Mouse (Mus musculus) limb, embryonic 11.5 days (tissue): ENCODE data around the gene Slc5a8. TPM values are rescaled to one million over a fixed set of nuclear protein-coding genes. Genes with fewer than 3 reads are reported as not detected.

Source experiments
- ATAC-seq: fragments of 200-750 bp; cut with Nextera tagmentation; 2 replicates; pipeline ENCODE4 v1.8.0; 2017; ENCODE audit warnings: low read depth; ENCODE audit not compliant: insufficient number of reproducible peaks, low FRiP score, low TSS enrichment
- DNase-seq: peaks from one replicate; pipeline ENCODE4 v3.0.0-alpha.2; 2015; ENCODE audit warnings: low spot score
- H3K27ac ChIP-seq: fragments of 300-500 bp; sonication (generic); replicated peaks from 2 replicates; pipeline ENCODE4 v1.5.1; 2014; ENCODE audit warnings: low read depth, mild to moderate bottlenecking, low read length
- H3K27me3 ChIP-seq: fragments of 300-500 bp; sonication (generic); 2 replicates; pipeline ENCODE4 v1.6.1; 2014; ENCODE audit warnings: mild to moderate bottlenecking, low read length, mixed read lengths; ENCODE audit not compliant: control insufficient read depth, insufficient read depth
- H3K36me3 ChIP-seq: fragments of 300-500 bp; sonication (generic); 2 replicates; pipeline ENCODE4 v1.6.1; 2014; ENCODE audit warnings: mild to moderate bottlenecking, low read length, moderate library complexity, mixed read lengths; ENCODE audit not compliant: control insufficient read depth, insufficient read depth
- H3K4me1 ChIP-seq: fragments of 300-500 bp; sonication (generic); 2 replicates; pipeline ENCODE4 v1.6.1; 2014; ENCODE audit warnings: low read length, mixed read lengths; ENCODE audit not compliant: control insufficient read depth, insufficient read depth
- H3K4me2 ChIP-seq: fragments of 300-500 bp; sonication (generic); 2 replicates; pipeline ENCODE4 v1.6.1; 2014; ENCODE audit warnings: low read depth, mild to moderate bottlenecking, moderate library complexity; ENCODE audit not compliant: severe bottlenecking
- H3K4me3 ChIP-seq: fragments of 300-500 bp; sonication (generic); 2 replicates; pipeline ENCODE4 v1.5.1; 2014; ENCODE audit warnings: low read depth, low read length
- H3K9ac ChIP-seq: fragments of 300-500 bp; sonication (generic); 2 replicates; pipeline ENCODE4 v1.6.1; 2014; ENCODE audit warnings: mild to moderate bottlenecking, low read length
- H3K9me3 ChIP-seq: fragments of 300-500 bp; sonication (generic); 2 replicates; pipeline ENCODE4 v1.6.1; 2016; ENCODE audit warnings: low read length; ENCODE audit not compliant: control insufficient read depth
- WGBS: fragments of 180-500 bp; shearing (Covaris S2); extraction: QIAGEN DNeasy Blood & Tissue Kit; methylation state at CpG from one replicate; pipeline ENCODE4 v1.1.7; 2014; 5-methylcytosine and 5-hydroxymethylcytosine counted together
- polyA plus RNA-seq: library from polyadenylated mRNA; unstranded; fragments of >200 nt; fragmentation: Nextera tagmentation; extraction: Ambion mirVana; gene quantifications from 2 replicates; pipeline ENCODE4 v1.2.1, GENCODE M21; 2014

Slc5a8 gene
- polyA plus RNA-seq, 1 experiment from 2014 or later, result not detected

DNA sequence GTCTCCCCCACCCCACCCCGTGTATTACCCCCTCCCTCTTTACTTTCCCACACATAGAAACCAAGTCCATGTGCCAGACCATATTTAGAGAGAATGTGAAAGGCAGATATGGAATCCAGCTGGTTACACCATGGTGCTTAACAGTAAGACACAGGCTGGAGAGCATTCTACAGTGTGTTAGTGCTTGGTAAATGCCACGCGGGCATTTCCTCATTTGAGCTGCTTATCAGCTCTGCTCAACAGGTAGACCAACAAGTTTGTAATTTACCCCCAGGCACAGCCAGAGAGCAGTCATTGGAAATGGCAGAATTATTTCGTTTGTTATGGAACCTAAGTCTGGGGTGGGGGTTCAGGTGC, 64.5 kb downstream of the Slc5a8 start:
- ATAC-seq, result no peak

DNA sequence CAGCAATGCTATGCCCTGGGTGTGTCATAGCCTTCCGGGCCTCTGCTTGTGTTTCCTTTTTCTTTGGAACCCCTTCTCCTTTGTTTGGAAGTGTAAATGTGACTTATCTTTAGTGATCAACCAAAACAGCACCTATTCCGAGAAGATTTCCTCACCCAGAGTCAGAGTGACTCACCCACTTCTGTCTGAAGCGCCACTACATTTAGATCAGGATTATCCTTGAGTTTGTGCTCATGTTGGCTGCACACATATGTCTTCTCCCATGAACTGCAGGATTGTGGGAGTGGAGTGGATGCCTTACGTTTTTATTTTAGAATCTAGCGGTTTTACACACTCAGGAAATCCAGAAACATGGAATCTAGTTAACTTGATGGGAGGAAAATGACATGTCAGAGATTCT, 75.0 kb downstream of the Slc5a8 start:
- H3K4me1 ChIP-seq, result no peaks in the 10 kb centered on the region

More for the DNA sequence above, 64.5 kb downstream of the Slc5a8 start:
- Histone ChIP-seq H3K27ac (no peak overlapping the region), H3K4me1 (no peaks in the 10 kb centered on the region), H3K9ac (no peak overlapping the region), H3K4me2 (no peak overlapping the region), H3K9me3 (no peaks in the 10 kb centered on the region), H3K4me3 (no peak overlapping the region), H3K27me3 (no peaks in the 10 kb centered on the region), H3K36me3 (no peaks in the 10 kb centered on the region)
- DNase-seq, result no peak
- 81% methylated on average over 4 of the region's 4 CpGs for WGBS

GRCm38 (mm10) chr10:88968586-88968985, 82.8 kb downstream of the Slc5a8 start:
- Histone ChIP-seq H3K4me2 (no peak overlapping the region), H3K4me1 (no peaks in the 10 kb centered on the region), H3K27me3 (no peaks in the 10 kb centered on the region), H3K27ac (no peak overlapping the region), H3K4me3 (no peak overlapping the region), H3K9ac (no peak overlapping the region), H3K9me3 (no peaks in the 10 kb centered on the region), H3K36me3 (no peaks in the 10 kb centered on the region)
- DNase-seq, result no peak
- 93% methylated on average over 5 of the region's 5 CpGs for WGBS
- ATAC-seq, result no peak

More for the DNA sequence above, 75.0 kb downstream of the Slc5a8 start:
- WGBS, result 84% methylated on average over 5 of the region's 5 CpGs
- H3K27me3 ChIP-seq, result no peaks in the 10 kb centered on the region
- ATAC-seq (no peak), DNase-seq (no peak)
- H3K36me3 ChIP-seq, result no peaks in the 10 kb centered on the region
- H3K27ac ChIP-seq, result no peak overlapping the region
- H3K9ac ChIP-seq, result no peak overlapping the region
- H3K4me2 ChIP-seq, result no peak overlapping the region
- H3K9me3 ChIP-seq, result no peaks in the 10 kb centered on the region
- H3K4me3 ChIP-seq, result no peak overlapping the region

GRCm38 (mm10) chr10:88970951-88971725, 85.3 kb downstream of the Slc5a8 start:
- Histone ChIP-seq H3K9me3 (no peaks in the 10 kb centered on the region), H3K27ac (no peak overlapping the region), H3K4me3 (no peak overlapping the region), H3K36me3 (no peaks in the 10 kb centered on the region), H3K4me1 (no peaks in the 10 kb centered on the region), H3K9ac (no peak overlapping the region), H3K4me2 (no peak overlapping the region; the same call in 1 of the 2 replicates), H3K27me3 (no peaks in the 10 kb centered on the region)
- 84% methylated on average over 7 of the region's 7 CpGs for WGBS
- no peak for ATAC-seq
- DNase-seq, result no peak

DNA sequence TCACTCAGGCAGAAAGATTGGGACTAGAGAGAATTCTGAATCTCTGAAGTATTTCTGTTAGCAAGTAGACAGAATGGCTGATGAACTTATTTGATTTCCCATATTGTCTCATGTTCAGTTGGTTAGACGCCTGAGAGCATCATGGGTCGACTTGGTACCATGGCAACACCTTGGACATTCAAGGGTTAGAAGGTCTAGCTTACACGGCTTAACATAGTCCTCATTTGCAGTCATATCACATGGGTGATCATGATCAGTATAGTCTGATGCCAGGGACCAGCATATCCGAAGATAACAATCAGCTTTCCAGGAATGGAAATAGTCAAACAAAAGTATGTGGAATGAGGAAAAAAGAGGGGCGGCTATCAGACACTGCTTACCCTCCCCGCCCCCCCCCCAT, 93.1 kb downstream of the Slc5a8 start:
- WGBS, result 86% methylated on average over 6 of the region's 6 CpGs
- no peak overlapping the region for H3K4me2 ChIP-seq
- H3K4me1 ChIP-seq, result no peaks in the 10 kb centered on the region
- H3K9ac ChIP-seq, result no peak overlapping the region
- DNase-seq (no peak), ATAC-seq (no peak)
- no peak overlapping the region for H3K27ac ChIP-seq
- H3K27me3 ChIP-seq, result no peaks in the 10 kb centered on the region
- H3K36me3 ChIP-seq, result no peaks in the 10 kb centered on the region
- H3K9me3 ChIP-seq, result no peaks in the 10 kb centered on the region
- no peak overlapping the region for H3K4me3 ChIP-seq

Other genes with a start within 250 kb of the Slc5a8 start
- not detected in 2 replicates for gene Spic, start 201.0 kb upstream of the Slc5a8 start, polyA plus RNA-seq
- gene Arl1, start 155.1 kb upstream of the Slc5a8 start, polyA plus RNA-seq, result 177 and 184 TPM in 2 replicates
- 28.2 and 29.7 TPM in 2 replicates for gene Utp20, start 59.2 kb upstream of the Slc5a8 start, polyA plus RNA-seq